Mouse (Mus musculus): ENCODE measurements around the gene Lpin1. TPM values are rescaled to one million over a fixed set of nuclear protein-coding genes. Genes with fewer than 3 reads are reported as not detected.

The Lpin1 gene
- polyA plus RNA-seq, 1 experiment from 2014 or later: 9.0 TPM

DNA sequence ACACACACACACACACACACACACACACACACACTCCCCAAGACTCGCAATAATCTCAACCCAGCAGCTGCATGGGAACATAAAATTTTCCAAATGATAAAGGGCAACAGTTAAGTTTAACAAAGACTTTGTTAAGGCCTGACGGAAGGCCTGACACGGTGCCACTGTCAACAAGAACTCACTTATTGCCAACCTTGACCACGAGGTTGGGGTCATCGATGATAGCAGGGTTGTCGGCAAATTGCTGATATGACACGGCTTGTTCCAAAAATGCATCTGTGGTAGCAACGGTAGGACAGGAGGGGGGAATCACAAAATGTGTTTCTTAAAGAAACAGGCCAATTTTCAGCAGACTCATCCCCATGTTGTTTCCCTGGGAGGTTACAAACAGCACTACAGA is 48.6 kb downstream of the Lpin1 start:
- Histone ChIP-seq H3K9ac (replicated peaks; ENCODE audit: low read depth) (no peak overlapping the region), H3K4me1 (ENCODE audit: insufficient read depth, low read depth, low read length) (no peaks in the 10 kb centered on the region), H3K27me3 (replicated peaks; ENCODE audit: insufficient read depth, low read length) (no peaks in the 10 kb centered on the region), H3K9me3 (ENCODE audit: low read length) (no peaks in the 10 kb centered on the region), H3K27ac (ENCODE audit: low read length) (no peak overlapping the region), H3K36me3 (ENCODE audit: insufficient read depth, low read length) (peaks cover 11% of the 10 kb centered on the region), H3K4me3 (ENCODE audit: low read depth, low read length) (no peak overlapping the region), H3K4me2 (replicated peaks; ENCODE audit: low read depth, low read length) (no peak overlapping the region)
- no peak for ATAC-seq
- no peak for DNase-seq (ENCODE audit: low spot score)
- TF ChIP-seq EP300 (IDR thresholded peaks at IDR 0.05) (no peak), CTCF (IDR thresholded peaks at IDR 0.05) (no peak)
- 76% methylated on average over 8 of the region's 8 CpGs for WGBS

DNA sequence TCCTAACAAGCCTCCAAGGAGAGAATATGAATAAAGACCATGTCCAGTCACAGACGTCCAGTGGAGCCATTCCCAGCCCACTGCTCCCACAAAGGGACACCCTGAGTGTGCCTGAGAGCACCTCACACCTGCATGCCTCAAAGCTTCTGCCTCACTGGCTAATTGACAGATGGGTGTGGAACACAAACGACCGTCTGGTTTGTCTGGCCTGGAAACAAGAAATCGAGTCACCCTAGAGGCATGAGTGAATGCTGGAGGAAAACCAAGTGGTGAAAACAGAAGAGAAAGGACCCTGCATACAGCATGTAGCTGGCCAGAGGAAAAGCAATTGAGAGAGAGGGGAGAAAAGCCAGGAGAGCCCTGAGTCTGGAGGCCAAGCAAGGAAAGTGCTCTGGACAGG is 53.5 kb downstream of the Lpin1 start:
- Histone ChIP-seq H3K4me2 (replicated peaks; ENCODE audit: low read depth, low read length) (no peak overlapping the region), H3K27ac (ENCODE audit: low read length) (no peak overlapping the region), H3K4me1 (ENCODE audit: insufficient read depth, low read depth, low read length) (no peaks in the 10 kb centered on the region), H3K9ac (replicated peaks; ENCODE audit: low read depth) (no peak overlapping the region), H3K4me3 (ENCODE audit: low read depth, low read length) (no peak overlapping the region), H3K36me3 (ENCODE audit: insufficient read depth, low read length) (no peaks in the 10 kb centered on the region; the same call in 1 of the 2 replicates), H3K27me3 (replicated peaks; ENCODE audit: insufficient read depth, low read length) (no peaks in the 10 kb centered on the region), H3K9me3 (ENCODE audit: low read length) (no peaks in the 10 kb centered on the region)
- no peak for TF ChIP-seq EP300 (IDR thresholded peaks at IDR 0.05)
- TF ChIP-seq CTCF (IDR thresholded peaks at IDR 0.05): no peak
- WGBS: 62% methylated on average over 4 of the region's 4 CpGs
- ATAC-seq: no peak
- DNase-seq (ENCODE audit: low spot score): no peak

DNA sequence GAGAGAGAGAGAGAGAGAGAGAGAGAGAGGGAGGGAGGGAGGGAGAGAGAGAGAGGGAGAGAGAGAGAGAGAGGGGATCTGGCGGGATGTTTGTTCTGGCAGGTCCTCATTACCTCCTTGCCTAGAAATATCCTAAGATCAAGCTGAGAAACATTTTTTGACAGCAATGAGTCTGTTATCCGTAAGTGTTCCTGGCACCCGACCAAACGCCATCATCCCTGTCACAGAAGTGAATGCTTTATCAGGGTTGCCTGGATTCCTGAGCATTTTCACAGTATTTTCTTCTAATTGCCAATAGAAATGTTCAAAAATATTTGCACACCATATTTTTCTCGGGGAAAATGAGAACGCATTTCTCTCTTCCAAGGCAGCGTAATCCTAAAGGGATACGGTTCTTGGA is 56.6 kb downstream of the Lpin1 start:
- TF ChIP-seq CTCF (IDR thresholded peaks at IDR 0.05) (no peak), EP300 (IDR thresholded peaks at IDR 0.05) (no peak)
- DNase-seq (ENCODE audit: low spot score) (no peak), ATAC-seq (no peak)
- WGBS: 59% methylated on average over 8 of the region's 8 CpGs
- Histone ChIP-seq H3K36me3 (ENCODE audit: insufficient read depth, low read length) (no peaks in the 10 kb centered on the region), H3K4me3 (ENCODE audit: low read depth, low read length) (no peak overlapping the region), H3K4me1 (ENCODE audit: insufficient read depth, low read depth, low read length) (no peaks in the 10 kb centered on the region), H3K27me3 (replicated peaks; ENCODE audit: insufficient read depth, low read length) (no peaks in the 10 kb centered on the region), H3K9ac (replicated peaks; ENCODE audit: low read depth) (no peak overlapping the region), H3K9me3 (ENCODE audit: low read length) (no peaks in the 10 kb centered on the region), H3K4me2 (replicated peaks; ENCODE audit: low read depth, low read length) (no peak overlapping the region), H3K27ac (ENCODE audit: low read length) (no peak overlapping the region)

DNA sequence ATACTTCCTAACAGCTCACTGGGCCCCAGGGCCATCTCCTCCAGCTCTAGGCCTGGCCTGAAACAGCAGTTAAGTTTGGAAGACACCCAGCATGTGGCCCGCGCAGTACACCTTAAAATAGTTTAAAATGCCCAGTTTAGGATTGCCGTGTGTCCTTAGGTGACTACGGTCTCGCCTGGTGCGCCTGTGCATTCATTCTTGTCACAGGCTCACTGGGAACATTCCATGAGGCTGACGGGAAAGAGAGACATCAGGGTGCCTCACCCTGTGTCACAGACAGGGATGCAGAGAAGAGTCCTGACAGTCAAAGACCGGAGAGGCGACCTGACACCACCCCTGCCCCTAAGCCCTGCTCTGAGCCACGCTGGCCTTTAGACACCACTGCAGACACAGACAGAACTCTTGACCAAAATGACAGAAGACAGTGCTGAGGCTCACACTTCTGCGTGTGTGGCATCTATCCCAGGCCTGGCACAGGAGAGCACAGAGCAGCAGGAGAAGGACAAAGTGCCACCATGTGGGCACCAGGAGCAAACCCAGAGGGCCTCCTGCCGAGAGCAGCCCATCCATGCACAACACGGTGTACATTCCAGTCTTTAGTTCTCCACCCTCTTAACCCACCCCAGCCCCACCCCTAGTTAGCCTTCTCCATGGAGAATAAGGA is 58.5 kb downstream of the Lpin1 start:
- TF ChIP-seq CTCF (IDR thresholded peaks at IDR 0.05) (no peak), EP300 (IDR thresholded peaks at IDR 0.05) (no peak)
- no peak overlapping the region for H3K4me3 ChIP-seq (ENCODE audit: low read depth, low read length)
- no peak for DNase-seq (ENCODE audit: low spot score)
- H3K9me3 ChIP-seq (ENCODE audit: low read length): no peaks in the 10 kb centered on the region
- H3K27ac ChIP-seq (ENCODE audit: low read length): no peak overlapping the region
- 85% methylated on average over 13 of the region's 13 CpGs for whole genome bisulfite sequencing
- H3K27me3 ChIP-seq (replicated peaks; ENCODE audit: insufficient read depth, low read length): no peaks in the 10 kb centered on the region
- no peaks in the 10 kb centered on the region for H3K4me1 ChIP-seq (ENCODE audit: insufficient read depth, low read depth, low read length)
- no peaks in the 10 kb centered on the region; the same call in 1 of the 2 replicates for H3K36me3 ChIP-seq (ENCODE audit: insufficient read depth, low read length)
- ATAC-seq: no peak
- no peak overlapping the region for H3K9ac ChIP-seq (replicated peaks; ENCODE audit: low read depth)
- no peak overlapping the region for H3K4me2 ChIP-seq (replicated peaks; ENCODE audit: low read depth, low read length)

DNA sequence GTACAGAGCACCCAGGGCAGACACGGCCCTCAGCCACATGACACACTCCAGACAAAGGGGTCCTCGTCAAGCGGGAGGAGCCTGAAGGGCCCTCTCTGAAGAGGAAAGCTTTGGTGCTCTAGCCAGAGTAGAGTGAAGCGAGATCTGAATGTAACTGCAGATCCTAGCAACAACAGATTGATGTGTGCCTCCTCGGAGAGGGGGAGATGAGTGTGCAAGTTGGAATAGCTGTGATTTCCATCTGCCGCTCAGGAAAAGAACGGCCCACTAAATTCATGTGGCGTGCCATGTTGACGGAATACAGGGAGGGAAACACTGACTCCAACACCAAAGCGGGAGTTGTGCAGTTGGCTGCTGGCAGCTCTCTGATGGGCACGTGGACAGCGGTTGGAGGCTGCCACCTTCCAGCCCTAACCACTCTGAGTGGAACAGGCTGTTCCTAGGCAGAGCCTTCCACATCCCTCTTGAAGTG is 59.7 kb downstream of the Lpin1 start:
- Histone ChIP-seq H3K4me1 (ENCODE audit: insufficient read depth, low read depth, low read length) (no peaks in the 10 kb centered on the region), H3K9me3 (ENCODE audit: low read length) (no peaks in the 10 kb centered on the region), H3K4me3 (ENCODE audit: low read depth, low read length) (no peak overlapping the region), H3K4me2 (replicated peaks; ENCODE audit: low read depth, low read length) (no peak overlapping the region), H3K27me3 (replicated peaks; ENCODE audit: insufficient read depth, low read length) (no peaks in the 10 kb centered on the region), H3K9ac (replicated peaks; ENCODE audit: low read depth) (no peak overlapping the region), H3K27ac (ENCODE audit: low read length) (no peak overlapping the region), H3K36me3 (ENCODE audit: insufficient read depth, low read length) (peaks cover 9% of the 10 kb centered on the region; the same call in 1 of the 2 replicates)
- DNase-seq (ENCODE audit: low spot score) (no peak), ATAC-seq (no peak)
- no peak for TF ChIP-seq EP300 (IDR thresholded peaks at IDR 0.05)
- no peak for TF ChIP-seq CTCF (IDR thresholded peaks at IDR 0.05)
- WGBS: 72% methylated on average over 12 of the region's 12 CpGs

DNA sequence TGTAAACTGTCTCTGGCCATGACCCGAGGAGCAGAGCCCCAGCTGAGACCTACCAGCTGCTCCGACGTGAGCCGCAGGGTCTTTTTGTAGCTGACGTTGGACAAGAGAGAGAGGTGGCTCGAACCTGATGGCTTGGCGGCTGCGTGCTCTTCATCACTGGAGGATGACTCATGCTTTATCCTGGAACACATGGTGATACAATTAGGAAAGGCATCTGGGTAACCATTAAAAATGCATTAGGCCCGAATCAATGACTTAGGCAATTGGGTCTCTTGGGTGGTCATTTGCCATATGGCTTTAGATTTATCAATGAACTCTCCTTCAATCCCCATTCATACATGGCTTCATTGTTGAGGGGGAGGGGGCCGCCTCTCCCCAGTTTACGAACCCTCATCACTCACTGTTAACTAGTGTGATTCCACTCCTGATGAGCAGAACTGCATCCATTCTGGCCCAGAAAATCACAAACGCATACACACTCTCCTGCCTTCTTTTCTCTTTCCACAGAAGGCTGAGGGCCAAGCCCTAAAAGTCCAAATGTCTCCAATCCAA is 61.9 kb downstream of the Lpin1 start:
- no peak for ATAC-seq
- WGBS: 76% methylated on average over 12 of the region's 12 CpGs
- Histone ChIP-seq H3K36me3 (ENCODE audit: insufficient read depth, low read length) (peaks cover 13% of the 10 kb centered on the region; the same call in 1 of the 2 replicates), H3K27me3 (replicated peaks; ENCODE audit: insufficient read depth, low read length) (no peaks in the 10 kb centered on the region), H3K27ac (ENCODE audit: low read length) (no peak overlapping the region), H3K4me1 (ENCODE audit: insufficient read depth, low read depth, low read length) (no peaks in the 10 kb centered on the region), H3K4me2 (replicated peaks; ENCODE audit: low read depth, low read length) (no peak overlapping the region), H3K9ac (replicated peaks; ENCODE audit: low read depth) (no peak overlapping the region), H3K4me3 (ENCODE audit: low read depth, low read length) (no peak overlapping the region), H3K9me3 (ENCODE audit: low read length) (no peaks in the 10 kb centered on the region)
- no peak for TF ChIP-seq CTCF (IDR thresholded peaks at IDR 0.05)
- TF ChIP-seq EP300 (IDR thresholded peaks at IDR 0.05): no peak
- DNase-seq (ENCODE audit: low spot score): no peak
